Comparison of ENCODE assay signal across 8 mouse cellular contexts in genomic region chr9:61373634-61373941, GRCm38 (mm10). TPM values are rescaled to one million over a fixed set of nuclear protein-coding genes. Genes with fewer than 3 reads are reported as not detected.
DNase-seq lines count a peak whose midpoint lies in the region; ATAC-seq and TF ChIP-seq lines count a peak whose summit lies in the region.

No protein-coding gene starts in this region.

- peak overlapping the region; percentile 89 for H3K27ac ChIP-seq in heart, adult 2 months
- peak overlapping the region; percentile 85 for H3K27ac ChIP-seq in heart, embryonic 16.5 days (ENCODE audit: low read length)
- no peak overlapping the region for H3K27ac ChIP-seq in liver, embryonic 14.5 days

- TF ChIP-seq EP300 in heart, adult 2 months (IDR thresholded peaks at IDR 0.05; ENCODE audit: insufficient read depth, low read depth, low read length) = no peak
- TF ChIP-seq EP300 in liver, embryonic 14.5 days (IDR thresholded peaks at IDR 0.05; ENCODE audit: low read depth) = no peak

- peak overlapping the region; percentile 72 for H3K9ac ChIP-seq in heart, adult 2 months (ENCODE audit: low read depth, low read length)
- peak overlapping the region; percentile 90 for H3K9ac ChIP-seq in heart, embryonic 16.5 days (ENCODE audit: low read length)
- peak overlapping the region; percentile 66 for H3K9ac ChIP-seq in liver, embryonic 14.5 days (replicated peaks)

- H3K4me2 ChIP-seq in heart, embryonic 16.5 days (ENCODE audit: low read depth, low read length) = peak overlapping the region; percentile 91
- peak overlapping the region; percentile 99 for H3K4me2 ChIP-seq in liver, embryonic 14.5 days (ENCODE audit: low read depth)

- WGBS in heart, adult 2 months = under 1% methylated on average over 23 of the region's 23 CpGs
- 0% methylated on average over 23 of the region's 23 CpGs for WGBS in heart, embryonic 16.5 days
- WGBS in liver, embryonic 14.5 days (ENCODE audit: insufficient replicate concordance) = under 1% methylated on average over 23 of the region's 23 CpGs

- peaks cover 2% of the 10 kb centered on the region; the same call in 1 of the 2 replicates for H3K27me3 ChIP-seq in heart, adult 2 months (ENCODE audit: control insufficient read depth, insufficient read depth, low read length)
- H3K27me3 ChIP-seq in heart, embryonic 16.5 days (ENCODE audit: control insufficient read depth, insufficient read depth, low read length) = peaks cover 39% of the 10 kb centered on the region
- H3K27me3 ChIP-seq in liver, embryonic 14.5 days (ENCODE audit: control insufficient read depth, insufficient read depth, low read length) = peaks cover 34% of the 10 kb centered on the region

- H3K4me3 ChIP-seq in heart, adult 2 months = peak overlapping the region; percentile 67
- peak overlapping the region; percentile 77 for H3K4me3 ChIP-seq in heart, embryonic 16.5 days (ENCODE audit: low read length)
- H3K4me3 ChIP-seq in liver, embryonic 14.5 days (ENCODE audit: insufficient read depth in 1 of 2, low read depth in 2 of 2, low read length in 2 of 2) = peak overlapping the region; percentile 72 to 77

- TF ChIP-seq CTCF in heart, adult 2 months (IDR thresholded peaks at IDR 0.05) = no peak
- TF ChIP-seq CTCF in liver, embryonic 14.5 days (IDR thresholded peaks at IDR 0.05; ENCODE audit: low read depth) = no peak

- H3K36me3 ChIP-seq in heart, adult 2 months (ENCODE audit: control insufficient read depth, insufficient read depth, low read length) = no peaks in the 10 kb centered on the region; the same call in 1 of the 2 replicates
- no peaks in the 10 kb centered on the region for H3K36me3 ChIP-seq in heart, embryonic 16.5 days (ENCODE audit: control insufficient read depth, insufficient read depth)
- no peaks in the 10 kb centered on the region for H3K36me3 ChIP-seq in liver, embryonic 14.5 days (replicated peaks; ENCODE audit: control insufficient read depth, insufficient read depth, low read depth)

- no peaks in the 10 kb centered on the region for H3K79me2 ChIP-seq in heart, adult 2 months (replicated peaks; ENCODE audit: control insufficient read depth, insufficient read depth, low read length)

- intact Hi-C loops in heart, adult 2 months (cut with DNase I) = loop anchor here (2.0 to 5.0 kb wide), 3 partner anchors 156 to 326 kb away; no protein-coding TSS in a partner anchor

- no peaks in the 10 kb centered on the region for H3K9me3 ChIP-seq in heart, embryonic 16.5 days (replicated peaks; ENCODE audit: control insufficient read depth, low read length)
- no peaks in the 10 kb centered on the region for H3K9me3 ChIP-seq in liver, embryonic 14.5 days (ENCODE audit: control insufficient read depth, low read length)

- peak; percentile 60 to 68 for DNase-seq in heart, adult 2 months
- no peak for DNase-seq in heart, postnatal 4 days
- DNase-seq in urinary bladder, postnatal 25 days (ENCODE audit: low spot score) = peak; percentile 26
- no peak for DNase-seq in urinary bladder, postnatal 10 days (ENCODE audit: low spot score)
- DNase-seq in liver, embryonic 14.5 days (ENCODE audit: low read depth in 3 of 3, low spot score in 3 of 3) = no peak
- peak; percentile 64 for DNase-seq in thymus, postnatal 25 days
- DNase-seq in left cerebral cortex, adult 8-10 months (ENCODE audit: low spot score in 2 of 2) = no peak

- ATAC-seq in heart, embryonic 16.5 days (replicated peaks; ENCODE audit: extremely low read depth, insufficient read depth, low FRiP score) = no peak
- no peak for ATAC-seq in liver, embryonic 14.5 days (ENCODE audit: insufficient read depth)

- H3K4me1 ChIP-seq in heart, adult 2 months (ENCODE audit: control insufficient read depth, insufficient read depth, low read length) = peaks cover 6% of the 10 kb centered on the region; the same call in 1 of the 2 replicates
- H3K4me1 ChIP-seq in heart, embryonic 16.5 days (ENCODE audit: control insufficient read depth, insufficient read depth, low read length) = peaks cover 53% of the 10 kb centered on the region
- peaks cover 31 to 36% of the 10 kb centered on the region in 2 experiments for H3K4me1 ChIP-seq in liver, embryonic 14.5 days (replicated peaks; ENCODE audit: control insufficient read depth in 2 of 2, insufficient read depth in 2 of 2, low read length in 1 of 2)

- no peak for TF ChIP-seq POLR2A in heart, adult 2 months (IDR thresholded peaks at IDR 0.05; ENCODE audit: insufficient read depth, low read depth, low read length)

RNA-seq across cellular contexts. Expression of gene Tle3, which starts 1.4 kb away (rescaled TPM):
- total RNA-seq in heart, adult 2 months (2021) = 10 to 100 TPM; 16.5 to 16.8 TPM
- polyA plus RNA-seq in heart, adult 2 months (2012; rRNA removed) = 15.7 and 16.6 TPM in 2 replicates
- 10 to 100 TPM; 23.2 to 27.9 TPM for total RNA-seq in heart, postnatal 4 days (2021)
- 9.8 and 10.8 TPM in 2 replicates for polyA plus RNA-seq in heart, embryonic 16.5 days (2015; fragmentation: Nextera tagmentation; extraction: Ambion mirVana)
- 4.6 and 4.7 TPM in 2 replicates for polyA plus RNA-seq in liver, embryonic 14.5 days (2012; rRNA removed)
- 2.7 and 2.9 TPM in 2 replicates for polyA plus RNA-seq in liver, embryonic 14.5 days (2014; fragmentation: Nextera tagmentation; extraction: Ambion mirVana)
- 10 to 100 TPM; 37.4 to 53.8 (median 44.7) TPM for total RNA-seq in left cerebral cortex, adult 8-10 months (2022)

Comparison
In these comparisons a context has a peak if more than half of its experiments do, and no peak if none do; other contexts are left out.
1. DNase-seq: peak in heart, adult 2 months (2 of 2), urinary bladder, postnatal 25 days (single experiment) and thymus, postnatal 25 days (single experiment); none in heart, postnatal 4 days (single experiment), urinary bladder, postnatal 10 days (single experiment), liver, embryonic 14.5 days (0 of 3) and left cerebral cortex, adult 8-10 months (0 of 2).
2. Peak in every context shown above with its lines, with median percentiles within 50 percentile points of each other: H3K4me3 ChIP-seq and H3K9ac ChIP-seq.